Mouse (Mus musculus) midbrain, embryonic 12.5 days (tissue): ENCODE data around the gene Hadhb. TPM values are rescaled to one million over a fixed set of nuclear protein-coding genes. Genes with fewer than 3 reads are reported as not detected.
"Not testable (repeated sequence)": the region's sequence is repeated elsewhere in the genome, so short reads cannot be mapped to it uniquely, and the experiment has no call there.

ENCODE experiments used
- ATAC-seq: fragments of 200-750 bp; cut with Nextera tagmentation; 2 replicates; pipeline ENCODE4 v1.8.0; 2017; ENCODE audit warnings: low read depth, moderate TSS enrichment, moderate library complexity; ENCODE audit not compliant: low FRiP score
- H3K27ac ChIP-seq: fragments of 300-500 bp; sonication (generic); replicated peaks from 2 replicates; pipeline ENCODE4 v1.5.1; 2016; ENCODE audit warnings: mild to moderate bottlenecking
- H3K27me3 ChIP-seq: fragments of 300-500 bp; sonication (generic); 2 replicates; pipeline ENCODE4 v1.6.1; 2016; ENCODE audit warnings: mild to moderate bottlenecking
- H3K36me3 ChIP-seq: fragments of 300-500 bp; sonication (generic); 2 replicates; pipeline ENCODE4 v1.6.1; 2016
- H3K4me1 ChIP-seq: fragments of 300-500 bp; sonication (generic); 2 replicates; pipeline ENCODE4 v1.6.1; 2016
- H3K4me2 ChIP-seq: fragments of 300-500 bp; sonication (generic); replicated peaks from 2 replicates; pipeline ENCODE4 v1.6.1; 2016; ENCODE audit warnings: mild to moderate bottlenecking, moderate library complexity
- H3K4me3 ChIP-seq: fragments of 300-500 bp; sonication (generic); 2 replicates; pipeline ENCODE4 v1.5.1; 2016; ENCODE audit warnings: mild to moderate bottlenecking
- H3K9ac ChIP-seq: fragments of 300-500 bp; sonication (generic); replicated peaks from 2 replicates; pipeline ENCODE4 v1.6.1; 2016; ENCODE audit warnings: mild to moderate bottlenecking, moderate library complexity
- H3K9me3 ChIP-seq: fragments of 300-500 bp; sonication (generic); 2 replicates; pipeline ENCODE4 v1.6.1; 2016; ENCODE audit warnings: mild to moderate bottlenecking
- WGBS: fragments of 180-500 bp; shearing (Covaris S2); methylation state at CpG from one replicate; pipeline ENCODE4 v1.1.7; 2016; 5-methylcytosine and 5-hydroxymethylcytosine counted together
- polyA plus RNA-seq: library from polyadenylated mRNA; unstranded; fragments of >200 nt; fragmentation: Nextera tagmentation; extraction: Ambion mirVana; gene quantifications from 2 replicates; pipeline ENCODE4 v1.2.1, GENCODE M21; 2016

Gene Hadhb
- polyA plus RNA-seq, 1 experiment from 2014 or later: 81.3 TPM

GRCm38 (mm10) chr5:30195340-30195739 lies 40.3 kb downstream of the Hadhb start:
- H3K27ac ChIP-seq: no peak overlapping the region

GRCm38 (mm10) chr5:30198257-30198656 lies 43.2 kb downstream of the Hadhb start:
- Histone ChIP-seq H3K27ac (no peak overlapping the region), H3K4me2 (no peak overlapping the region), H3K9ac (no peak overlapping the region), H3K4me1 (no peaks in the 10 kb centered on the region), H3K27me3 (no peaks in the 10 kb centered on the region), H3K36me3 (no peaks in the 10 kb centered on the region), H3K9me3 (no peaks in the 10 kb centered on the region), H3K4me3 (no peak overlapping the region)
- ATAC-seq: no peak
- WGBS: 79% methylated on average over 7 of the region's 7 CpGs

More at GRCm38 (mm10) chr5:30195340-30195739, 40.3 kb downstream of the Hadhb start:
- Histone ChIP-seq H3K4me3 (no peak overlapping the region), H3K4me2 (no peak overlapping the region), H3K9ac (no peak overlapping the region), H3K36me3 (no peaks in the 10 kb centered on the region), H3K4me1 (no peaks in the 10 kb centered on the region), H3K27me3 (no peaks in the 10 kb centered on the region), H3K9me3 (no peaks in the 10 kb centered on the region)
- 96% methylated on average over 5 of the region's 5 CpGs for WGBS
- no peak for ATAC-seq

DNA sequence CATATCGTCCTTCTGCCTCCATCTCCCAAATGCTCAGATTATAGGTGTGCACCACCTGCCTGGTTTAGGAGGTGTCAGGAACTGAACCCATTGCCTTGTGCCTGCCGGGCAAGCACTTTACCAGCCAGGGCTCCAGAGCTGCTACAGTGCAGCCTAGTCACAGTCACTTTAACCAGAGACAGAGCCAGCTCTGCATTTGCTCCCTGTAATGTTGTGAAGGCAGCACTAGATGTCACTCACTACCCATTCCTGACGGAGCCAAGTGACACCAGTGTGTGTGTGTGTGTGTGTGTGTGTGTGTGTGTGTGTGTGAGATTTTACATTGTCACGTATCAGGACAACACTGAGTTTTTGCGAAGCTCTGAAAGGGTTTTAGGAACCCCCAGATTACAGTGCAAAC lies 46.5 kb downstream of the Hadhb start:
- H3K27me3 ChIP-seq: no peaks in the 10 kb centered on the region
- WGBS: 52% methylated on average over 5 of the region's 5 CpGs

GRCm38 (mm10) chr5:30202221-30202620 lies 47.2 kb downstream of the Hadhb start:
- Histone ChIP-seq H3K9ac (no peak overlapping the region), H3K36me3 (no peaks in the 10 kb centered on the region), H3K27ac (no peak overlapping the region), H3K4me1 (no peaks in the 10 kb centered on the region), H3K9me3 (no peaks in the 10 kb centered on the region), H3K4me2 (no peak overlapping the region), H3K4me3 (no peak overlapping the region), H3K27me3 (no peaks in the 10 kb centered on the region)
- no peak for ATAC-seq
- WGBS: 88% methylated on average over 7 of the region's 7 CpGs

More for the DNA sequence above, 46.5 kb downstream of the Hadhb start:
- no peaks in the 10 kb centered on the region for H3K4me1 ChIP-seq
- ATAC-seq: no peak
- no peak overlapping the region for H3K27ac ChIP-seq
- no peak overlapping the region for H3K4me3 ChIP-seq
- H3K4me2 ChIP-seq: no peak overlapping the region
- H3K36me3 ChIP-seq: no peaks in the 10 kb centered on the region
- H3K9ac ChIP-seq: no peak overlapping the region
- no peaks in the 10 kb centered on the region for H3K9me3 ChIP-seq

DNA sequence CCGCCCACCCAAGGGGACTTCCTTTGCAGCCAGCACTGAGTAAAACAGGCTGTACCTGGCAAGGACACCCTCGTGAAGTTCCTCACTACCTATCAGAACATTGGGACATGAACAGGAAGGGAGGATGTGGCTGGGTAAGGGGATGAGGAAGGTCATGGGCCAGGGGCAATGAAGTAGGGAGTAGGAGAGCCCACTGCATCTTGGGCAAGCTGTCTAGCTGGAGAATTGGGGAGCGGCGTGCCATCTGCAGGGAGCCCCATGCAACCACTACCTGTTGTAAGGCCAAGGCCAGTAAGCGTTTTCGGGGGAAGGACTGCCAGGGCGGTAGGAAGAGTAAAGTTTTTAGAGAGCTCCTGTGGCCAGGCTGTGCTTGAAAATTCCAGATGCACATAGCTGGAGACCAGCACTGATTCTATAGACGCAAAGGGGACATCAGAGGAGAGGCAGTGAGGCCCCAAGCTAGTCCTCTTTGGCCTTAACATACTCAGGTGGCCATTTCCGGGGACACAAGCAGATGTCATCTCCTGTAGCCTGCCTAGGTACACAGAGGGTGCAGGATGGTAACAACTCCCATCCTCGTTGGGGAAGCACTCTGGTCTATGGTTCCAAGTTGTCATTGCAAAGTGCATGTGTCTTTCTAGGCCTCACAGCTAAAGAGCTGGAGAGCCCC lies 48.3 kb downstream of the Hadhb start:
- ATAC-seq: no peak
- Histone ChIP-seq H3K9me3 (no peaks in the 10 kb centered on the region), H3K4me3 (no peak overlapping the region), H3K27ac (no peak overlapping the region), H3K4me1 (no peaks in the 10 kb centered on the region), H3K4me2 (no peak overlapping the region), H3K27me3 (no peaks in the 10 kb centered on the region), H3K9ac (no peak overlapping the region), H3K36me3 (no peaks in the 10 kb centered on the region)
- WGBS: 79% methylated on average over 10 of the region's 10 CpGs

DNA sequence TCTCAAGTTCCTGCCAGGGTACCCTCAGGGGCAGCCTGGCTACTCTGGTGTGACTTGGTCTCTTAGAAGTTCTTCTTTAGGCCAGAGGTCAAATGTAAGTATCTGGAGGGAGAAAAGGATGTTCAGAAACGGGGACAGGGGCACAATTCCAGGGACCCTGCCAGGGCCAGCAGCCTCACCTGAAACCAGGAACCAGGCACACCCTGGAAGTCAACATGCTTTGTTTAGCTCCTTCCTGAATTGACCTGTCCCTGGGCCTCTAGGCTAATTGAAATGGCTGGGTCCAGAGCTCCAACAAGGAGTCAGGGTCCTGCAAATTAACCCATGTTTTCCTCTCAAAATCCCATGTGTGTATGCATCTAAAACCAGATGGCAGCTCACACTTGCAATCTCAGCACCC lies 49.4 kb downstream of the Hadhb start:
- no peaks in the 10 kb centered on the region for H3K9me3 ChIP-seq
- no peaks in the 10 kb centered on the region for H3K4me1 ChIP-seq
- no peaks in the 10 kb centered on the region for H3K27me3 ChIP-seq
- no peak overlapping the region for H3K4me3 ChIP-seq
- ATAC-seq: no peak
- no peak overlapping the region for H3K4me2 ChIP-seq
- no peak overlapping the region for H3K9ac ChIP-seq
- H3K27ac ChIP-seq: no peak overlapping the region
- WGBS: 44% methylated on average over 1 of the region's 1 CpGs
- no peaks in the 10 kb centered on the region for H3K36me3 ChIP-seq

DNA sequence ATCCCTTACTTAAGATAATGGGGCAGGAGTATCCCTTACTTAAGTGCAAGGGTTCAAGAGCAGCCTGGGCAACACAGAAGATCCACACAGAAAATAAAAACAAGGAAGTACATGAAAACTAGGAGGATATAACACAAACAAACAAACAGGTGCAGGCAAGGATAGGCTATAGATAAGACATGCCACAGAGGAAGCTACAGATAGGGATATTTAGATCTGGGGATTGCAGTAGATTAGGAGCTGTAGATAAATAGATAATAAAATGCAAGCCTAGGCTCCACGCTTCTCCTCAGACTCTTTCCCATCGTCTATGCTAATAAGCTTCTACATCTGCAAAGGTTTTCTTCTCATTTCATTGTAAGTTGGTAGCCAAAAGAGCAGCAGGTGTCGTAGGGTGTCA lies 50.0 kb downstream of the Hadhb start:
- Histone ChIP-seq H3K9ac (no peak overlapping the region), H3K4me1 (no peaks in the 10 kb centered on the region), H3K4me2 (no peak overlapping the region), H3K9me3 (no peaks in the 10 kb centered on the region), H3K27me3 (no peaks in the 10 kb centered on the region), H3K36me3 (no peaks in the 10 kb centered on the region), H3K27ac (no peak overlapping the region), H3K4me3 (no peak overlapping the region)
- ATAC-seq: no peak
- WGBS: 63% methylated on average over 3 of the region's 3 CpGs

DNA sequence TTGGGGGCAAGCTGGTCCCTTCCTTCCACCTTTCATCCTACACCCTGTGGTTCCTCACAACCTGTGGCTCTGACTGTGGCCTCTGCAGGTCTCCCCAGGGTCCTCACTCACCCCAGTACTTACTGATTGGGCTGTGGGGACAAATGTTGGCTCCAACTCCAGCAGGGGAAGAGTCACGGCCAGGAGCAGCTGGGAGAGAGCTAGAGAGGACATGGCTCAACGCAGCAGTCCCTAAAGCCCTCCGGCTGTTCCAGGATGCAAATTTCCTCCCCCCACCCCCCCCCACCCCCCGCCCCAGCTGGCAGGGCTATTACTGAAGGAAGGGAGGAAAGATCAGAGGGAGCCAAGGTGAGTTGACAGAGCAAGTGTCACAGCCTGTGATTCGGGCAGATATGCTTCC lies 50.4 kb downstream of the Hadhb start, which contains the start of gene Adgrf3:
Gene Adgrf3 (minus strand): TSS at position 230 of the 400 bp plus-strand sequence.
- H3K36me3 ChIP-seq: no peaks in the 10 kb centered on the region
- no peak within 1 kb of the TSS for H3K4me3 ChIP-seq
- no peak within 1 kb of the TSS for H3K27ac ChIP-seq
- no peaks in the 10 kb centered on the region for H3K9me3 ChIP-seq
- H3K9ac ChIP-seq: no peak within 1 kb of the TSS
- H3K27me3 ChIP-seq: no peaks in the 10 kb centered on the region
- ATAC-seq: no peak
- H3K4me2 ChIP-seq: no peak within 1 kb of the TSS
- H3K4me1 ChIP-seq: no peaks in the 10 kb centered on the region
- 46% methylated on average over 5 of the region's 5 CpGs for WGBS

DNA sequence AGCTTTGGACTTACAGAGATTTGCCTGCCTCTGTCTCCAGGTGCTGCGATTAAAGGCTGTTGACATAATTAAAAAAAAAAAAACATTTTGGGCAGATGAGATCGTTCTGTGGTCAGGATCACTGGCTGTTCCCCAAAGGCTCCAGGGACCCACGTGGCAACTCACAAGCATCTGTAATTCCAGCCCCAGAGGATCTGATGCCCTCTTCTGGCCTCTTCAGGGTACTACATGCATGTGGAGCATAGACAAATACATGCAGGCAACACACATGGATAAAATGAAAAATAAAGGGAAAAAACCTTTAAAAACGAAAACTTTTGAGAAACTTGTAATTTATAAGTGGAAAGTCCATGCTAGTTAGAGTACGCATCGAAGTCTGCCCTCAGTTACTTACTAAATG lies 52.2 kb downstream of the Hadhb start:
- no peaks in the 10 kb centered on the region for H3K9me3 ChIP-seq
- H3K4me1 ChIP-seq: no peaks in the 10 kb centered on the region
- no peak overlapping the region for H3K4me2 ChIP-seq
- no peaks in the 10 kb centered on the region for H3K27me3 ChIP-seq
- no peak overlapping the region for H3K27ac ChIP-seq
- H3K4me3 ChIP-seq: no peak overlapping the region
- H3K36me3 ChIP-seq: no peaks in the 10 kb centered on the region
- 66% methylated on average over 6 of the region's 6 CpGs for WGBS
- no peak for ATAC-seq
- no peak overlapping the region for H3K9ac ChIP-seq

GRCm38 (mm10) chr5:30210758-30211157 lies 55.7 kb downstream of the Hadhb start:
- not testable (repeated sequence) for ATAC-seq, H3K9ac ChIP-seq
- WGBS: 85% methylated on average over 5 of the region's 5 CpGs

GRCm38 (mm10) chr5:30214889-30215288 lies 59.8 kb downstream of the Hadhb start:
- Histone ChIP-seq H3K9me3 (no peaks in the 10 kb centered on the region), H3K36me3 (no peaks in the 10 kb centered on the region), H3K4me3 (no peak overlapping the region), H3K27me3 (no peaks in the 10 kb centered on the region), H3K27ac (no peak overlapping the region), H3K4me2 (no peak overlapping the region), H3K4me1 (no peaks in the 10 kb centered on the region), H3K9ac (no peak overlapping the region)
- no peak for ATAC-seq
- 10% methylated on average over 4 of the region's 4 CpGs for whole genome bisulfite sequencing

More at GRCm38 (mm10) chr5:30210758-30211157, 55.7 kb downstream of the Hadhb start:
- not testable (repeated sequence) for H3K27ac ChIP-seq, H3K9me3 ChIP-seq, H3K4me1 ChIP-seq, H3K4me3 ChIP-seq, H3K27me3 ChIP-seq, H3K4me2 ChIP-seq, H3K36me3 ChIP-seq

DNA sequence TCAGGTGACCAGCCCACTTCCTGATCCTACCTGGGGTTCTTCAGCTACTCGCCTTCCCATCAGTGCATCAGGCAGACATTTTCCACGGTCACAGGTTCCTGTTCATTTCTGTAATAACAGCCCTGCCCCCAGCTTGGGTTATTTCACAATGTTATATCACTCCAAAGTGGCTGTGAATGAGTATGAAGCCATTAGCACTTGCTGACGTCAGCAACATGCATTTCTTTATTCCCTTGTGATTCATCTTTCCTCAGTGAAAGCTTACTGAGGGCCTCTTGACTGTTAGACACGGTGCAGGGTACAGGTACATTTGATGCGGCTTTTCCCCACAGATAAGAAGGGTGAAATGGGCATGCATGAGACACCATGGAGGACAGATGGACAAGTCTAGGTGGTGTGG lies 60.9 kb downstream of the Hadhb start:
- WGBS: 86% methylated on average over 5 of the region's 5 CpGs
- Histone ChIP-seq H3K9me3 (no peaks in the 10 kb centered on the region), H3K4me1 (no peaks in the 10 kb centered on the region), H3K4me2 (no peak overlapping the region), H3K36me3 (no peaks in the 10 kb centered on the region), H3K9ac (no peak overlapping the region), H3K27me3 (no peaks in the 10 kb centered on the region), H3K4me3 (no peak overlapping the region), H3K27ac (no peak overlapping the region)
- no peak for ATAC-seq

DNA sequence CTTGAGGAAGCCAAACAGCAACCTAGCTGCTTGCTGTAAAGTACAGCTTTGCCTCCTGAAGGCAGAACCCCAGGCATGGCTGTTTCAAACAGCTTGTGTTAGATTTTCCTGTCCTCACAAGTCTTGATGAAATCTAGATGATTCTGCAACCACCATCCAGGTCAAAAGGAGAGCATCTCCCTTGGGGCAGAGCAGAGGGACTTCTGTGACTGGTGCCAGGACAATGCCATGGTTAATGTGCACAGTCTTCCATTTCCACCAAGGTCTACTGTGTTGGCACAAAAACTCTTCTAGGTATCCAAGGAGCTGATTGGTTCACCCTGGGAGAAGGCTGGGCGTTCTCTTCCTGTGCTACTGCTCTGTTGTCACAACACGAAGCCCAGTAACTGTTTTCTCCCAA lies 64.7 kb downstream of the Hadhb start:
- Histone ChIP-seq H3K27me3 (no peaks in the 10 kb centered on the region), H3K9ac (no peak overlapping the region), H3K4me2 (no peak overlapping the region), H3K9me3 (no peaks in the 10 kb centered on the region), H3K36me3 (0 out of 2 replicates have a peak, but pooled peaks cover 6% of the 10 kb centered on the region), H3K4me1 (no peaks in the 10 kb centered on the region), H3K27ac (no peak overlapping the region), H3K4me3 (no peak overlapping the region)
- WGBS: 91% methylated on average over 2 of the region's 2 CpGs
- no peak for ATAC-seq
